Mouse (Mus musculus): ENCODE measurements around the gene Ttyh1. TPM values are rescaled to one million over a fixed set of nuclear protein-coding genes. Genes with fewer than 3 reads are reported as not detected.

The Ttyh1 gene
- polyA plus RNA-seq, 1 experiment = 21.5 TPM

DNA sequence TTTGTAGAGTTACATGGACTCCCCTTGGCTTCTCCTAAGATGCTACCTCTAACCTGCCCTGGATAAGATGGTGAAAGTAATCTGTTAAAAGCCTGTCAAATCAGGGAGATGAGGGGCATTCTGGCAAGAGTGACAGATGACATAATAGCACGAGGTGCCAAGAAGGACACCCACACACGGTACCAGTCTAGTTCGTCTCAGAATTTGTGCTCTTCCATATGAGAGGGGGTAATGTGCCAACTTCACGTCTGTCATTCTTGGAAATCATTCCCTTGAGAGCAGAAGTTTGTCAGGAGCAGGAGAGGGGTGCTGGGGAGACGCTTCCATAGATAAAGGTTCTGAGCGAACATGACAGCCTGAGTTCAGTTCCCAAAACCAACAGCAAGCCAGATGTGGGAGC lies 35.0 kb upstream of the Ttyh1 start:
- H3K36me3 ChIP-seq (ENCODE audit: control insufficient read depth, insufficient read depth, low read length) = no peaks in the 10 kb centered on the region
- no peaks in the 10 kb centered on the region for H3K27me3 ChIP-seq (ENCODE audit: control insufficient read depth, insufficient read depth, low read length)
- peaks cover 15% of the 10 kb centered on the region; the same call in 1 of the 2 replicates for H3K4me1 ChIP-seq (ENCODE audit: control insufficient read depth, insufficient read depth, insufficient read length, low read length)
- WGBS = 81% methylated on average over 6 of the region's 6 CpGs
- TF ChIP-seq CTCF (IDR thresholded peaks at IDR 0.05; ENCODE audit: extremely low read depth, insufficient read length, insufficient replicate concordance, low read depth, low read length) = no peak
- TF ChIP-seq POLR2A (IDR thresholded peaks at IDR 0.05; ENCODE audit: low read depth, low read length) = no peak
- H3K27ac ChIP-seq (ENCODE audit: insufficient read depth, low read depth, low read length) = no peak overlapping the region
- no peak overlapping the region for H3K4me3 ChIP-seq (ENCODE audit: low read depth, low read length)

DNA sequence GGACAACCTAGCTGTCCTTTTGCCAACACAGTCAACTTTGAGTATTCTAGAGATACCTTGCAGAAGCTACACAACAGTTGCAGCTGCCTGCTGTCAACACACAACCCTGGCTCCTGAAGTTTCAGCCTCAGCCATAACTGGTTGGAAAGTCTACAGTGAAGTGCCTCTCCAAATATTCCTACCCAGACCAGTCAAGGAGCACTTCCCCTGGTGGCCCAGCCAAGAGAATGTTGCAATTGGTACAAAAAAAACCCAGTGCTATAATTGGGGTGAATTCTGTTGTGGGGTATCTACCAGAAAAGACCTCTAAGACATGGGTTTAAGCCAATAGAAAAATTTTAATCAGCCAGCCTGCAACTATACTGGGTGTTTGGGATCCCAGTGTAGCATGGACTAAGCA lies 33.6 kb upstream of the Ttyh1 start:
- Histone ChIP-seq H3K27ac (ENCODE audit: insufficient read depth, low read depth, low read length) (no peak overlapping the region), H3K27me3 (ENCODE audit: control insufficient read depth, insufficient read depth, low read length) (no peaks in the 10 kb centered on the region), H3K36me3 (ENCODE audit: control insufficient read depth, insufficient read depth, low read length) (no peaks in the 10 kb centered on the region), H3K4me1 (ENCODE audit: control insufficient read depth, insufficient read depth, insufficient read length, low read length) (peaks cover 13% of the 10 kb centered on the region; the same call in 1 of the 2 replicates), H3K4me3 (ENCODE audit: low read depth, low read length) (no peak overlapping the region)
- TF ChIP-seq POLR2A (IDR thresholded peaks at IDR 0.05; ENCODE audit: low read depth, low read length) (no peak), CTCF (IDR thresholded peaks at IDR 0.05; ENCODE audit: extremely low read depth, insufficient read length, insufficient replicate concordance, low read depth, low read length) (no peak)

DNA sequence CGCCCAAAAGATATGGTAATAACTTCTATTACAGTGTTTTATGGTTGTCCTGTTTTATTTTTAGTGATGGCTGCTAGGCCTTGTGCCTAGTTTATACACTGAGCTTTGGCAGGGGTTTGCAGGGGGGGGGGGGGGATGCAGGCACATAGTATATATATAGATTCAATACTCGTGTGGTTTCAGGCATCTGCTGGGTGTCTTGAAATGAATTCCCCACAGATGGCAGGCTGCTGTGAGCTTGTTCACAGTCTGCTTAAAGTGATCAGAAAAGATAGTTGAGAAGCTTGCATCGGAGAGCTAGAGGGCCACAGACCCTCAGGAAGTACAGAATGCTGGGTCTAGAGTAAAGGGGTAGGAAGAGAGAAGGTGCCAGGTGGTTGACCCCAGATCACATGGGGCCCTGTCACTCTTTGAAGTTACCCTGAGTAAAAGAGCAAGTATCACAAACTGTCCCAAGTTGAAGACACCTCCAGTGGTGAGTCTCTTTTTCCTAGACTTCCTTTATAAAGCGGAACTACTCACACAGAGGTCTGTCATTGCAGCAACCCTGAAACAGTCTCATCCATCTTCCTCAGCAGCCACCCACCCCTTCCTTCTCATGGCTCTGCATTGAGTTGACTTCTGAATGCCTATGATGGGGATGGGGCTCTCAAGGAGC lies 31.8 kb upstream of the Ttyh1 start:
- Histone ChIP-seq H3K4me3 (ENCODE audit: low read depth, low read length) (no peak overlapping the region), H3K4me1 (ENCODE audit: control insufficient read depth, insufficient read depth, insufficient read length, low read length) (peaks cover 9% of the 10 kb centered on the region; the same call in 1 of the 2 replicates), H3K36me3 (ENCODE audit: control insufficient read depth, insufficient read depth, low read length) (no peaks in the 10 kb centered on the region), H3K27ac (ENCODE audit: insufficient read depth, low read depth, low read length) (peak overlapping the region; percentile 44), H3K27me3 (ENCODE audit: control insufficient read depth, insufficient read depth, low read length) (no peaks in the 10 kb centered on the region)
- WGBS = 69% methylated on average over 4 of the region's 4 CpGs
- TF ChIP-seq POLR2A (IDR thresholded peaks at IDR 0.05; ENCODE audit: low read depth, low read length) = no peak

- H3K27ac ChIP-seq (ENCODE audit: insufficient read depth, low read depth, low read length) = peak overlapping the region; percentile 44; the same call in 1 of the 2 replicates
- H3K36me3 ChIP-seq (ENCODE audit: control insufficient read depth, insufficient read depth, low read length) = no peaks in the 10 kb centered on the region
- 58% methylated on average over 6 of the region's 6 CpGs for WGBS
- no peak overlapping the region for H3K4me3 ChIP-seq (ENCODE audit: low read depth, low read length)
- TF ChIP-seq CTCF (IDR thresholded peaks at IDR 0.05; ENCODE audit: extremely low read depth, insufficient read length, insufficient replicate concordance, low read depth, low read length) (no peak), POLR2A (IDR thresholded peaks at IDR 0.05; ENCODE audit: low read depth, low read length) (no peak)
- H3K4me1 ChIP-seq (ENCODE audit: control insufficient read depth, insufficient read depth, insufficient read length, low read length) = peaks cover 8% of the 10 kb centered on the region; the same call in 1 of the 2 replicates
- no peaks in the 10 kb centered on the region for H3K27me3 ChIP-seq (ENCODE audit: control insufficient read depth, insufficient read depth, low read length)
These were observed 31.2 kb upstream of the Ttyh1 start for GRCm38 (mm10) chr7:4087896-4088480.

DNA sequence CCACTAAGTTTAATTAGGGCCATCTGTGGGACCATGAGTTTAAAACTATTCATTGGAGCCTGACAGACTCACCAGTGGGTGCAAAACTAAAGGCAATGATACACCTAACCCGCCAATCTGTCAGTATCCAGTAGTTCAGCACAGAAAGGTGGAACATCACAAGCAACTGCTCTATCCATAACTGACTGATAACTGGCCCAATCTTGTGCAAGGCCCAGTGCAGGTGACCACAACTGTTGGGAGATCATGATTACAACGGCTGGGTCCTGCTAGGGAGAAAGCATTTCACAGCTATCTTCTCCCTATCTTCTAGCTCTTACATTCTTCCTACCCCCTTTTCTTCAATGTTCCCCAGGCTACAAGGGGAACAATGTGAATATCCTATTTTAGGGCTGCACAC lies 30.5 kb upstream of the Ttyh1 start:
- no peak overlapping the region for H3K4me3 ChIP-seq (ENCODE audit: low read depth, low read length)
- no peak for TF ChIP-seq CTCF (IDR thresholded peaks at IDR 0.05; ENCODE audit: extremely low read depth, insufficient read length, insufficient replicate concordance, low read depth, low read length)
- 86% methylated on average over 2 of the region's 2 CpGs for WGBS
- no peak overlapping the region; the same call in 1 of the 2 replicates for H3K27ac ChIP-seq (ENCODE audit: insufficient read depth, low read depth, low read length)
- H3K27me3 ChIP-seq (ENCODE audit: control insufficient read depth, insufficient read depth, low read length) = no peaks in the 10 kb centered on the region
- peaks cover 3% of the 10 kb centered on the region; the same call in 1 of the 2 replicates for H3K4me1 ChIP-seq (ENCODE audit: control insufficient read depth, insufficient read depth, insufficient read length, low read length)
- H3K36me3 ChIP-seq (ENCODE audit: control insufficient read depth, insufficient read depth, low read length) = no peaks in the 10 kb centered on the region

GRCm38 (mm10) chr7:4091170-4091569 lies 28.0 kb upstream of the Ttyh1 start:
- Histone ChIP-seq H3K36me3 (ENCODE audit: control insufficient read depth, insufficient read depth, low read length) (no peaks in the 10 kb centered on the region), H3K4me1 (ENCODE audit: control insufficient read depth, insufficient read depth, insufficient read length, low read length) (peaks cover 3% of the 10 kb centered on the region; the same call in 1 of the 2 replicates), H3K27me3 (ENCODE audit: control insufficient read depth, insufficient read depth, low read length) (no peaks in the 10 kb centered on the region), H3K4me3 (ENCODE audit: low read depth, low read length) (no peak overlapping the region), H3K27ac (ENCODE audit: insufficient read depth, low read depth, low read length) (no peak overlapping the region)
- WGBS = 46% methylated on average over 8 of the region's 8 CpGs
- TF ChIP-seq CTCF (IDR thresholded peaks at IDR 0.05; ENCODE audit: extremely low read depth, insufficient read length, insufficient replicate concordance, low read depth, low read length) (no peak), POLR2A (IDR thresholded peaks at IDR 0.05; ENCODE audit: low read depth, low read length) (no peak)

GRCm38 (mm10) chr7:4098301-4098700 lies 20.9 kb upstream of the Ttyh1 start:
- H3K4me3 ChIP-seq (ENCODE audit: low read depth, low read length) = no peak overlapping the region
- H3K4me1 ChIP-seq (ENCODE audit: control insufficient read depth, insufficient read depth, insufficient read length, low read length) = no peaks in the 10 kb centered on the region
- WGBS = 72% methylated on average over 2 of the region's 2 CpGs
- no peaks in the 10 kb centered on the region for H3K36me3 ChIP-seq (ENCODE audit: control insufficient read depth, insufficient read depth, low read length)
- no peak for TF ChIP-seq CTCF (IDR thresholded peaks at IDR 0.05; ENCODE audit: extremely low read depth, insufficient read length, insufficient replicate concordance, low read depth, low read length)
- no peaks in the 10 kb centered on the region for H3K27me3 ChIP-seq (ENCODE audit: control insufficient read depth, insufficient read depth, low read length)
- no peak overlapping the region for H3K27ac ChIP-seq (ENCODE audit: insufficient read depth, low read depth, low read length)

Data from small intestine, adult 2 months (tissue).